Mouse (Mus musculus) CH12.LX (cell line): ENCODE results near the gene Gm10382. TPM values are rescaled to one million over a fixed set of nuclear protein-coding genes. Genes with fewer than 3 reads are reported as not detected.

Experiments
- DNase-seq: peaks from one replicate; pipeline ENCODE4 v3.0.0-alpha.2; 2013; ENCODE audit errors: extremely low read depth
- H3K27ac ChIP-seq: 2 replicates; pipeline ENCODE4 v1.5.1; 2012; ENCODE audit warnings: low read depth, mild to moderate bottlenecking, control low read depth, moderate library complexity; ENCODE audit not compliant: insufficient read depth
- H3K27me3 ChIP-seq: replicated peaks from 2 replicates; pipeline ENCODE3; 2012; ENCODE audit warnings: inconsistent platforms
- H3K36me3 ChIP-seq, 2 experiments: replicated peaks in 1 of 2; 2 replicates each; pipeline versions ENCODE3 to v1.6.1; 2012; ENCODE audit warnings: inconsistent platforms in 1 of 2, low read length in 1 of 2, mild to moderate bottlenecking in 1 of 2, mixed read lengths in 1 of 2, moderate library complexity in 1 of 2; ENCODE audit not compliant: control insufficient read depth in 1 of 2, insufficient read depth in 1 of 2
- H3K4me1 ChIP-seq, 2 experiments: 2 replicates each; pipeline ENCODE4 v1.6.1; 2012; ENCODE audit warnings: inconsistent platforms in 1 of 2, moderate library complexity in 1 of 2; ENCODE audit not compliant: insufficient read depth in 2 of 2, control insufficient read depth in 1 of 2
- H3K4me2 ChIP-seq: 2 replicates; pipeline ENCODE4 v1.6.1; 2012; ENCODE audit warnings: low read depth, mild to moderate bottlenecking, control low read depth; ENCODE audit not compliant: poor library complexity, insufficient read depth, severe bottlenecking
- H3K4me3 ChIP-seq, 3 experiments: fragments of 150-350 bp in 1 of 3; sonication (generic) in 1 of 3; replicated peaks in 1 of 3; 2 replicates each; pipeline versions ENCODE3 to v1.5.1; 2011 to 2012; ENCODE audit warnings: low read depth in 2 of 3, low read length in 2 of 3, mild to moderate bottlenecking in 2 of 3, moderate library complexity in 2 of 3, control low read depth in 1 of 3, improper control_type of control experiment in 1 of 3, inconsistent platforms in 1 of 3, mixed read lengths in 1 of 3; ENCODE audit not compliant: poor library complexity in 1 of 3
- H3K79me2 ChIP-seq: replicated peaks from 2 replicates; pipeline ENCODE4 v1.6.1; 2012; ENCODE audit warnings: mild to moderate bottlenecking, moderate library complexity; ENCODE audit not compliant: control insufficient read depth, poor library complexity, insufficient read depth, severe bottlenecking; ENCODE audit errors: extremely low read depth
- H3K9ac ChIP-seq: 2 replicates; pipeline ENCODE4 v1.6.1; 2012; ENCODE audit warnings: low read depth, mild to moderate bottlenecking, control low read depth, moderate library complexity; ENCODE audit not compliant: insufficient read depth
- H3K9me3 ChIP-seq: replicated peaks from 2 replicates; pipeline ENCODE3; 2012; ENCODE audit warnings: low read length, inconsistent platforms, mixed read lengths
- BHLHE40 ChIP-seq: IDR thresholded peaks from 2 replicates; pipeline ENCODE4 v1.6.1; 2011; ENCODE audit warnings: mild to moderate bottlenecking, low read depth, low read length, improper control_type of control experiment
- CHD1 ChIP-seq: IDR thresholded peaks from 2 replicates; pipeline ENCODE4 v1.6.1; 2012; ENCODE audit warnings: low read depth, low read length, improper control_type of control experiment, inconsistent platforms
- CTCF ChIP-seq, 2 experiments: IDR thresholded peaks in 1 of 2; conservative IDR thresholded peaks in 1 of 2; 2 replicates each; pipeline ENCODE4 v1.5.1; 2011 to 2012; ENCODE audit warnings: low read depth in 2 of 2, low read length in 2 of 2, improper control_type of control experiment in 1 of 2, inconsistent platforms in 1 of 2, mild to moderate bottlenecking in 1 of 2, moderate library complexity in 1 of 2
- E2F4 ChIP-seq: IDR thresholded peaks from 2 replicates; pipeline ENCODE4 v1.6.1; 2011; ENCODE audit warnings: low read depth, low read length, improper control_type of control experiment; ENCODE audit not compliant: insufficient replicate concordance
- EP300 ChIP-seq: IDR thresholded peaks from 2 replicates; pipeline ENCODE4 v1.6.1; 2011; ENCODE audit warnings: low read length, improper control_type of control experiment
- ETS1 ChIP-seq: conservative IDR thresholded peaks from 2 replicates; pipeline ENCODE4 v1.6.1; 2012; ENCODE audit warnings: low read depth, mild to moderate bottlenecking, inconsistent platforms, low read length, improper control_type of control experiment, moderate library complexity
- GABPA ChIP-seq: IDR thresholded peaks from 2 replicates; pipeline ENCODE4 v1.6.1; 2012; ENCODE audit warnings: low read depth, low read length, improper control_type of control experiment, inconsistent platforms; ENCODE audit not compliant: insufficient replicate concordance
- HCFC1 ChIP-seq: IDR thresholded peaks from 2 replicates; pipeline ENCODE4 v1.6.1; 2012; ENCODE audit warnings: low read depth, mild to moderate bottlenecking, inconsistent platforms, low read length, improper control_type of control experiment
- IRF4 ChIP-seq: IDR thresholded peaks from 2 replicates; pipeline ENCODE4 v1.6.1; 2014; ENCODE audit warnings: low read depth, mild to moderate bottlenecking, inconsistent platforms, low read length, improper control_type of control experiment
- JUN ChIP-seq: IDR thresholded peaks from 2 replicates; pipeline ENCODE4 v1.6.1; 2011; ENCODE audit warnings: low read depth, mild to moderate bottlenecking, low read length, improper control_type of control experiment, moderate library complexity; ENCODE audit not compliant: insufficient read depth
- JUND ChIP-seq: conservative IDR thresholded peaks from 2 replicates; pipeline ENCODE4 v1.6.1; 2011; ENCODE audit warnings: low read depth, low read length, improper control_type of control experiment
- MAFK ChIP-seq: IDR thresholded peaks from 2 replicates; pipeline ENCODE4 v1.6.1; 2011; ENCODE audit warnings: low read length, improper control_type of control experiment; ENCODE audit not compliant: insufficient replicate concordance
- MEF2A ChIP-seq: IDR thresholded peaks from 2 replicates; pipeline ENCODE4 v1.6.1; 2014; ENCODE audit warnings: low read depth, mild to moderate bottlenecking, inconsistent platforms, low read length, improper control_type of control experiment, borderline replicate concordance
- MXI1 ChIP-seq: IDR thresholded peaks from 2 replicates; pipeline ENCODE4 v1.6.1; 2011; ENCODE audit warnings: mild to moderate bottlenecking, low read depth, low read length, improper control_type of control experiment
- PAX5 ChIP-seq: IDR thresholded peaks from 2 replicates; pipeline ENCODE4 v1.6.1; 2012; ENCODE audit warnings: low read length, inconsistent platforms, mixed read lengths
- RCOR1 ChIP-seq: conservative IDR thresholded peaks from 2 replicates; pipeline ENCODE4 v1.6.1; 2012; ENCODE audit warnings: low read depth, mild to moderate bottlenecking, inconsistent platforms, low read length, improper control_type of control experiment
- SIN3A ChIP-seq: IDR thresholded peaks from 2 replicates; pipeline ENCODE4 v1.6.1; 2012; ENCODE audit warnings: low read length, improper control_type of control experiment, inconsistent platforms
- SMC3 ChIP-seq: IDR thresholded peaks from 2 replicates; pipeline ENCODE4 v1.6.1; 2011; ENCODE audit warnings: low read depth, low read length, improper control_type of control experiment
- UBTF ChIP-seq: IDR thresholded peaks from 2 replicates; pipeline ENCODE4 v1.6.1; 2012; ENCODE audit warnings: low read depth, mild to moderate bottlenecking, inconsistent platforms, low read length, improper control_type of control experiment, moderate library complexity
- USF1 ChIP-seq: IDR thresholded peaks from 2 replicates; pipeline ENCODE4 v1.6.1; 2014; ENCODE audit warnings: low read depth, mild to moderate bottlenecking, inconsistent platforms, low read length, improper control_type of control experiment
- USF2 ChIP-seq: conservative IDR thresholded peaks from 2 replicates; pipeline ENCODE4 v1.6.1; 2011; ENCODE audit warnings: low read depth, low read length, improper control_type of control experiment
- ZC3H11A ChIP-seq: IDR thresholded peaks from 2 replicates; pipeline ENCODE4 v1.6.1; 2012; ENCODE audit warnings: low read depth, mild to moderate bottlenecking, inconsistent platforms, low read length, improper control_type of control experiment
- ZKSCAN1 ChIP-seq: IDR thresholded peaks from 2 replicates; pipeline ENCODE4 v1.6.1; 2012; ENCODE audit warnings: low read depth, inconsistent platforms, low read length, improper control_type of control experiment, borderline replicate concordance
- ZMIZ1 ChIP-seq: IDR thresholded peaks from 2 replicates; pipeline ENCODE4 v1.6.1; 2012; ENCODE audit warnings: low read depth, mild to moderate bottlenecking, inconsistent platforms, low read length, improper control_type of control experiment
- ZNF384 ChIP-seq: IDR thresholded peaks from 2 replicates; pipeline ENCODE4 v1.6.1; 2012; ENCODE audit warnings: low read depth, low read length, improper control_type of control experiment, inconsistent platforms
- dilution Hi-C: fragments of 300-500 bp; cut with MboI; formaldehyde crosslinking; loops from 2 replicates; pipeline ENCODE4 v1.14.3; 2020; ENCODE audit warnings: low sequenced_read_pairs; ENCODE audit not compliant: extremely low pct_unique_long_range_greater_than_20kb, extremely low pct_ligation_motif_present
- in situ Hi-C: fragments of 300-500 bp; cut with MboI; formaldehyde crosslinking; loops from 3 replicates; pipeline ENCODE4 v1.14.3; 2019; ENCODE audit warnings: low sequenced_read_pairs, low pct_ligation_motif_present, low pct_unique_long_range_greater_than_20kb, mixed read lengths
- polyA plus RNA-seq: library from polyadenylated mRNA; unstranded; fragments of >175 nt; gene quantifications from 2 replicates; pipeline ENCODE4 v1.2.1, GENCODE M21; 2012; ENCODE audit warnings: low read depth; ENCODE audit not compliant: insufficient read length
- total RNA-seq, 2 experiments: library from RNA; depleted of rRNA; stranded (reverse); fragments of 300-350 nt in 1 of 2; fragments of >200 nt in 1 of 2; gene quantifications; 2 replicates each; pipeline ENCODE4 v1.2.3; 2012 to 2014

The Gm10382 gene
- total and polyA plus RNA-seq, 3 experiments: 0.59 to 1.1 TPM; not detected in 1

GRCm38 (mm10) chr5:125406322-125407016 is 17.3 kb downstream of the Gm10382 start (continued):
- TF ChIP-seq MEF2A: no peak
- no peak for TF ChIP-seq PAX5
- no peak for TF ChIP-seq SMC3
- TF ChIP-seq HCFC1: no peak
- no peak for TF ChIP-seq IRF4
- TF ChIP-seq CTCF (conservative IDR thresholded peaks at IDR 0.05 in 1 of 2, IDR thresholded peaks at IDR 0.05 in 1 of 2; ENCODE audit: low read depth in 2 of 2, low read length in 2 of 2): no peak

- H3K9me3 ChIP-seq: no peaks in the 10 kb centered on the region
- TF ChIP-seq IRF4: no peak
- TF ChIP-seq SIN3A: peak; percentile 19; the same call in 1 of the 2 replicates
- peak; percentile 43; the same call in 1 of the 2 replicates for TF ChIP-seq CHD1
- TF ChIP-seq GABPA: no peak
- peak; percentile 15; the same call in 1 of the 2 replicates for TF ChIP-seq ETS1
- TF ChIP-seq, all 38 proteins: peak for 3
- Histone ChIP-seq H3K4me3 (peak overlapping the region; percentile 57 to 72 (median 72)), H3K4me1 (peaks cover 3 to 22% of the 10 kb centered on the region in 2 experiments; a peak in 3 of 4 replicates), H3K27me3 (no peaks in the 10 kb centered on the region), H3K27ac (peak overlapping the region; percentile 85), H3K36me3 (peaks cover 0 to 2% of the 10 kb centered on the region in 2 experiments), H3K79me2 (no peaks in the 10 kb centered on the region), H3K9ac (peak overlapping the region; percentile 51; the same call in 1 of the 2 replicates), H3K4me2 (peak overlapping the region; percentile 55)
- DNase-seq: no peak
- in situ Hi-C loops (no loop called here), dilution Hi-C loops (no loop called here)
These were observed 18.1 kb downstream of the Gm10382 start for GRCm38 (mm10) chr5:125407020-125407830.

- Histone ChIP-seq H3K27ac (no peak overlapping the region), H3K4me1 (peaks cover 3 to 22% of the 10 kb centered on the region in 2 experiments; a peak in 3 of 4 replicates), H3K4me2 (peak overlapping the region; percentile 55), H3K36me3 (peaks cover 0 to 9% of the 10 kb centered on the region in 2 experiments), H3K27me3 (no peaks in the 10 kb centered on the region), H3K9me3 (no peaks in the 10 kb centered on the region), H3K4me3 (peak overlapping the region in 1 of 3 experiments; percentile 28), H3K9ac (no peak overlapping the region), H3K79me2 (no peaks in the 10 kb centered on the region)
- dilution Hi-C loops (no loop called here), in situ Hi-C loops (no loop called here)
- no peak for DNase-seq
- no peak for TF ChIP-seq ZKSCAN1
- no peak for TF ChIP-seq SMC3
- TF ChIP-seq RCOR1: no peak
- TF ChIP-seq MEF2A: no peak
- TF ChIP-seq ZC3H11A: no peak
- peak; percentile 48 for TF ChIP-seq SIN3A
- TF ChIP-seq JUND: no peak
- no peak for TF ChIP-seq JUN
- no peak for TF ChIP-seq ZNF384
- no peak for TF ChIP-seq EP300
- no peak for TF ChIP-seq MAFK
- no peak for TF ChIP-seq ZMIZ1
- no peak for TF ChIP-seq E2F4
- TF ChIP-seq MXI1: peak; percentile 54; the same call in 1 of the 2 replicates
- 0 out of 2 replicates have a peak, but pooled peaks have one; percentile 25 for TF ChIP-seq BHLHE40
- no peak for TF ChIP-seq UBTF
- TF ChIP-seq USF1: no peak
- no peak for TF ChIP-seq USF2
- TF ChIP-seq ETS1: no peak
These were observed 18.9 kb downstream of the Gm10382 start for GRCm38 (mm10) chr5:125407910-125408575.
